Mouse (Mus musculus) gastrocnemius, adult 2 months (tissue): ENCODE data around the gene Kcnip1. TPM values are rescaled to one million over a fixed set of nuclear protein-coding genes. Genes with fewer than 3 reads are reported as not detected.

Experiments used
- DNase-seq: peaks from one replicate; pipeline ENCODE4 v3.0.0; 2022
- H3K27ac ChIP-seq: fragments of 200-600 bp; 2 replicates; pipeline ENCODE4 v1.8.1; 2022; ENCODE audit warnings: mild to moderate bottlenecking
- H3K4me3 ChIP-seq: fragments of 200-600 bp; 2 replicates; pipeline ENCODE4 v1.8.1; 2022; ENCODE audit warnings: mild to moderate bottlenecking, moderate library complexity
- CTCF ChIP-seq: fragments of 200-600 bp; IDR thresholded peaks from 2 replicates; pipeline ENCODE4 v1.8.1; 2022; ENCODE audit warnings: antibody characterized with exemption, mild to moderate bottlenecking, moderate library complexity
- intact Hi-C: fragments of 180-260 bp; cut with DNase I; formaldehyde crosslinking; loops from one replicate; pipeline ENCODE4 v1.15.1; 2025
- total RNA-seq, 2 experiments: library from RNA; stranded (reverse); gene quantifications; 2 replicates each; pipeline ENCODE4 v1.2.3; 2021

The Kcnip1 gene
- total RNA-seq, 2 experiments from 2014 or later: not detected

DNA sequence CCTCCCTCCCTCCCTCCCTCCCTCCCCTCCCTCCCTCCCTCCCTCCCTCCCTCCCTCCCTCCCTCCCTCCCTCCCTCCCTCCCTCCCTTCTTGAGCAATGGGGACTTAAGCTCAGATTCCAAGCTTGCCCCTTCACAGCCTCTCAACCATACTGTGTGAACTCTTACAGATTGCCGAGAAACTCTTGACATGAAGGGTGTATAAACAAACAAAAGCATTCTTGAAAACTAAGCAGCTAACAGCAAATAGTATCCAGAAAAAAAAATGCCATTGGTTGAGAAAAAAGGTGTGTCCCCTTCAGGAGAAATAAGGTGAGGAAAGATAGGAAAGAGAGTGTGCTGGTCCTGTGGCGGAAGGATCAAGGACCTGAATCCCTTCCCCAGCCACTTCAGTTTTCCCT lies 389.8 kb downstream of the Kcnip1 start:
- intact Hi-C loops: no loop called here
- H3K27ac ChIP-seq: no peak overlapping the region
- no peak for DNase-seq

GRCm38 (mm10) chr11:33598986-33599385 lies 394.0 kb downstream of the Kcnip1 start, which contains the start of gene D130052B06Rik:
Gene D130052B06Rik, plus strand, starts transcription at chr11:33599302.
- DNase-seq: no peak
- TF ChIP-seq CTCF: no peak
- intact Hi-C loops: no loop called here
- Histone ChIP-seq H3K4me3 (no peak within 1 kb of the TSS), H3K27ac (no peak within 1 kb of the TSS)

More for the DNA sequence above, 389.8 kb downstream of the Kcnip1 start:
- no peak overlapping the region for H3K4me3 ChIP-seq
- TF ChIP-seq CTCF: no peak

DNA sequence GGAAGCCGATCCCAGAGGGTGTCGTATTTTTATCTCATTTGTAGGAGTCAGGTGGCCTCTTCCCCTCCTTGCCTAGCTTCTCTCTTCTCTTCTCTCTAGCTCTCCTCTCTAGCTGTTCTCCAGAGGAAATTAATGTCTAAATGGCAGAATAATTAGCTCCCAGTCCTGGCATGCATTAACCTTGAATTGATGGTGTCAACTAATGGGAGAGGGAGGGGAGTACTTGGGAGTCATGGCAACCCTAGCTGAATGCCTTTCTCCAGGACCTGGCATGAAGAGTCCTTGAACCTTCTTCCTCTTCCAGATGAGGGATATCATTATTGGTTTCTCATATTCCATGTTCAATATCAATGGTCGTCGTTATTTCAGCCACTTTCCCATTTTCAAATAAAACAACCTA lies 396.3 kb downstream of the Kcnip1 start:
- DNase-seq: no peak
- Histone ChIP-seq H3K27ac (no peak overlapping the region), H3K4me3 (no peak overlapping the region)
- intact Hi-C loops: no loop called here
- no peak for TF ChIP-seq CTCF

GRCm38 (mm10) chr11:33592826-33593225 lies 400.1 kb downstream of the Kcnip1 start:
- Histone ChIP-seq H3K27ac (no peak overlapping the region), H3K4me3 (no peak overlapping the region)
- DNase-seq: no peak
- no peak for TF ChIP-seq CTCF
- intact Hi-C loops: no loop called here

- intact Hi-C loops: no loop called here
- TF ChIP-seq CTCF: no peak
- Histone ChIP-seq H3K4me3 (no peak overlapping the region), H3K27ac (no peak overlapping the region)
- no peak for DNase-seq
Measured at GRCm38 (mm10) chr11:33590771-33591170, 402.2 kb downstream of the Kcnip1 start.

DNA sequence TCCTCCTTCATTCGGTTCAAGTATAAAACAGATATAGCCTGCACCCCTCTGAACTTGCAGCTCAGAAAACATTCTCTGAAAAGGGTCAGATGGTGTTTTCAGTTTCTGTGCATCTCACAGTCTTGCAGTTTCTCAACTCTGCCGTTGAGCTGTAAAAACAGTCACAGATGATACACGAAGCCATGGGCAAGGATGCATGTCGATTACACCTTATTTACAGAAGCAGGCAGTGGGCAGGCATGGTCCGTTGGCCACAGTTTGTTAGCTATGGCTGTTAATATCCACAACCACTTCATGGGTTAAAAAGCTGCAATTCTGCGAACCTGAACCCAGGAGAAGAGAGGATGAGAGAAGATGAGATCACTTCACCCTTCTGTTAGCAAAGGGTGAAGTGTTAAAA lies 406.3 kb downstream of the Kcnip1 start:
- Histone ChIP-seq H3K4me3 (no peak overlapping the region), H3K27ac (no peak overlapping the region)
- TF ChIP-seq CTCF: no peak
- intact Hi-C loops: no loop called here
- no peak for DNase-seq

- Histone ChIP-seq H3K27ac (no peak overlapping the region), H3K4me3 (no peak overlapping the region)
- no peak for TF ChIP-seq CTCF
- intact Hi-C loops: no loop called here
- no peak for DNase-seq
Measured at GRCm38 (mm10) chr11:33579621-33580020, 413.3 kb downstream of the Kcnip1 start.

Other genes with a start within 250 kb of the Kcnip1 start
- gene Kcnmb1, start 30.1 kb downstream of the Kcnip1 start, total RNA-seq: under 1 TPM; 0.17 to 0.23 TPM
- gene Lcp2, start 53.8 kb upstream of the Kcnip1 start, total RNA-seq: 1 to 10 TPM in 1 of 2 experiments, under 1 TPM in 1; 0.36 to 1.6 TPM
- gene 4930469K13Rik, start 105.4 kb upstream of the Kcnip1 start, total RNA-seq: not detected
- not detected for gene Foxi1, start 214.9 kb upstream of the Kcnip1 start, total RNA-seq